Mouse (Mus musculus) myocyte (in vitro differentiated cells): ENCODE measurements around the gene Zdhhc8.

ENCODE experiments used
- CEBPB ChIP-seq: IDR thresholded peaks from 2 replicates; pipeline ENCODE4 v1.6.1; 2011; ENCODE audit warnings: mild to moderate bottlenecking, moderate library complexity; ENCODE audit not compliant: poor library complexity, insufficient read depth, severe bottlenecking
- MAX ChIP-seq: IDR thresholded peaks from one replicate; pipeline ENCODE4 v1.6.1; 2011; ENCODE audit warnings: low read depth, mild to moderate bottlenecking, control low read depth
- MYOG ChIP-seq, 3 experiments: IDR thresholded peaks; one replicate each; pipeline ENCODE4 v1.6.1; 2011; ENCODE audit warnings: control low read depth in 2 of 3, low read depth in 2 of 3, mild to moderate bottlenecking in 2 of 3; ENCODE audit not compliant: insufficient read length in 2 of 3, control insufficient read depth in 1 of 3, insufficient read depth in 1 of 3
- POLR2A ChIP-seq: IDR thresholded peaks from one replicate; pipeline ENCODE4 v1.6.1; 2011; ENCODE audit warnings: low read depth, mild to moderate bottlenecking, control low read depth, moderate library complexity; ENCODE audit not compliant: insufficient read length
- POLR2AphosphoS2 ChIP-seq: IDR thresholded peaks from one replicate; pipeline ENCODE4 v1.6.1; 2011; ENCODE audit warnings: low read depth, control low read depth; ENCODE audit not compliant: insufficient read length
- REST ChIP-seq: IDR thresholded peaks from one replicate; pipeline ENCODE4 v1.6.1; 2011; ENCODE audit warnings: mild to moderate bottlenecking, control low read depth, moderate library complexity; ENCODE audit not compliant: insufficient read depth, insufficient read length
- TCF12 ChIP-seq: IDR thresholded peaks from one replicate; pipeline ENCODE4 v1.6.1; 2011; ENCODE audit warnings: mild to moderate bottlenecking, control low read depth; ENCODE audit not compliant: poor library complexity, insufficient read depth, severe bottlenecking
- USF1 ChIP-seq: IDR thresholded peaks from one replicate; pipeline ENCODE4 v1.6.1; 2011; ENCODE audit warnings: low read depth, mild to moderate bottlenecking, control low read depth, moderate library complexity

DNA sequence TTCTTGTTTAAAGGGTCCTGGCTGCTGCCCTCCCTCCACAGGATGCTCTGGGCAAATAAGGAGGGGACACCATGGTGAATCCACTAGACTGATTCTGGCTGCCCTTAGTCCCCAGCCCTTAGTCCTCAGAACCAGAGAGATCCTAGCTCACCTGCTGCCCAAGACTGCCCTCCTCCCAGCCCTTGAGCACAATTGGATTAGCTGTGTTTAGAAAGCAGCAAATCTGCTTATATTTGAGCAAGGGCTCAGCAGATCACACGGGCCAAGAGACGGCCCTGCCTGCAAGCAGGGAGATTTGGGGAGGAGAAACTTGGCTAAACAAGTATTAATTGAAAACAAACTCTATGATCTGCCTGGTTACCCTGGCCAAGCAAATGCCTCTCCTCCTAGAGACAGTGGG lies 55.3 kb downstream of the Zdhhc8 start:
- no peak for TF ChIP-seq MYOG (IDR thresholded peaks at IDR 0.05; ENCODE audit: control insufficient read depth in 1 of 3, insufficient read depth in 1 of 3, insufficient read length in 2 of 3, low read depth in 2 of 3)
- no peak for TF ChIP-seq POLR2AphosphoS2
- TF ChIP-seq POLR2A, result no peak
- TF ChIP-seq USF1, result no peak
- no peak for TF ChIP-seq REST
- no peak for TF ChIP-seq TCF12
- no peak for TF ChIP-seq CEBPB
- TF ChIP-seq MAX, result no peak
